Mouse (Mus musculus) liver, embryonic 14.5 days (tissue): ENCODE data around the gene Msantd3.

Experiments
- CTCF ChIP-seq: IDR thresholded peaks from 2 replicates; pipeline ENCODE4 v1.5.1; 2016; ENCODE audit warnings: antibody characterized with exemption, low read depth, control low read depth
- EP300 ChIP-seq: IDR thresholded peaks from 2 replicates; pipeline ENCODE4 v1.6.1; 2016; ENCODE audit warnings: antibody characterized with exemption, low read depth

GRCm38 (mm10) chr4:48539841-48540575 lies at the start of gene Msantd3:
- TF ChIP-seq CTCF = no peak
- no peak for TF ChIP-seq EP300
